Mouse (Mus musculus) heart, postnatal 25 days (tissue): ENCODE data around the gene Adora1. TPM values are rescaled to one million over a fixed set of nuclear protein-coding genes. Genes with fewer than 3 reads are reported as not detected.

Experiments used
- DNase-seq: peaks from one replicate; pipeline ENCODE4 v3.0.0; 2022; ENCODE audit warnings: low spot score
- intact Hi-C: fragments of 180-260 bp; cut with DNase I; formaldehyde crosslinking; loops from one replicate; pipeline ENCODE4 v1.15.1; 2025
- total RNA-seq, 2 experiments: library from RNA; stranded (reverse); gene quantifications; 2 replicates each; pipeline ENCODE4 v1.2.3; 2021

Gene Adora1
- total RNA-seq, 2 experiments from 2014 or later: 15.5 to 20.5 TPM

DNA sequence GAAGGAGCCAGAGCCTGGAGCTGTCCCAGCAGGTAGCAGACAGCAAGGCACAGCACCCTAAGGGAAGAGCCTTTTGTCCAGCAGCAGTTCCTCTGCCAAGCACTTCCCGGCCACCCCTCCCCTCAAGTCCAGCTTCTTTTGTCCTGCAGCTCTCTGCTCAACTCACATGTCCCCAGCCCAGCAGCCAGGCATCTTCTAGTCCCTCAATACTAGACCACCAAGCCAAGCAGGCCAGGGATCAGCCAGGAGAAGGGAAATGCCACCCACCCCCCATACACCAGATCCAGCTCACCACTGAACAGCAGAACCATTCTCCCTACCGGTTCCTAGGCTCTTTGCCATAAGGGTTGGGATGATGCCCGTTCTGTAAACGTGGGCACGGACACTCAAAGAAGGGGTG lies 15.6 kb downstream of the Adora1 start:
- no peak for DNase-seq
- intact Hi-C loops: no loop called here

DNA sequence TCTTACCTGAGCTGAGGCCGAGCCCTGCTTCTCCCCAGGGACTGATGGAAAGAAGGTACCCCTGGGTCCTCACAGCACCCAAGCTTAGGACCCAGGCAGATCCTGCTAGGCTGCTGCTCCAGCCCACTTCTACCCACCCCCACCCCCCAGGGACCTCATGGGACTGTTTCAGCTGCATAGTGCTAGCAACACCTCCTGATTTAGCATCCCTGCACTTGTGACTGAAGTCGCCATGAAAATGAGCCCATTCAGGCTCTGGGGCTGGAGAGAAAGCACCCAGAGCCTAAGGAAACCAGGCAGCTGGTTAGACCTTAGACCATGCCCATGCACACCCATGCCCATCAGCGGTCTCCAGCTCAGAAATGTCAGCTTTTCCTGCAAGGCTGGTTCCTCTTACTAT lies 17.3 kb downstream of the Adora1 start:
- intact Hi-C loops: no loop called here
- DNase-seq: no peak

DNA sequence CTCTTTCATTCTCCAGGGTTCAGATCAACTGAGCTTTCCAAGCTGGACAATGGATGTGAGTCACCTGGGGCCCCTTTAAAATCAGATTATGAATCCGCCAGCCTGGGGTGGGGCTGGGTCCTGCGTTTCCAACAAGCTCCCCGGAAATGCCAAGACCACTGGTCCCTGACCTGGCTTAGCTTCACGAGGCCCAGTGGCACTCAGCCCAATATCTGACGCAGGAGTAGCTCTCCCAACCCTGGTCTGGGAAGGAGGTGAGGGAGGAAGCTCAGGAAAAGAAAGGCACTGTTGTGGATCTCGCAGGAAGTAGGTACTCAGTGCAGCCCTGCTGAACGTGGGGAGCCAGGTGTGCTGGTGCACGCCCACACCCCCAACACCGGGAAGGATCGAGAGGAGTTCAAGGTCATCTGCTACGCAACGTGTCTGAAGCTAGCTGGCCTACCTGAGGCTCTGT lies 18.2 kb downstream of the Adora1 start:
- intact Hi-C loops: no loop called here
- DNase-seq: no peak

DNA sequence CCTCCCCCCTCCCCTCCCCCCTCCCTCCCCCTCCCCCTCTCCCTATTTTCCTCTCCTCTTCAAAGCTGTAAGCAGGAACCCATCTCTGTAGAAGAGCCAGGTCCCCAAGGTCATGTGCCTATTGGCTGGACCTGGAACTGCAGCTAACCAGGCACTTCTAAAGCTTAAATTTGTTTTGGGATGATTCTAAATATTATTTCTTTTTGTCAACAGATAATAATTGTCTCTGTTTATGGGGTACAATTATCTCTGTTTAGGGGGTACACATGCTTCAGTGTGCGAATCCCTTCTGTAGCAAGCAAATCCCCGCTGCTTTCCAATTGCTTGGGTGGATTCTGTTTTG lies 18.6 kb downstream of the Adora1 start:
- DNase-seq: no peak
- intact Hi-C loops: no loop called here

DNA sequence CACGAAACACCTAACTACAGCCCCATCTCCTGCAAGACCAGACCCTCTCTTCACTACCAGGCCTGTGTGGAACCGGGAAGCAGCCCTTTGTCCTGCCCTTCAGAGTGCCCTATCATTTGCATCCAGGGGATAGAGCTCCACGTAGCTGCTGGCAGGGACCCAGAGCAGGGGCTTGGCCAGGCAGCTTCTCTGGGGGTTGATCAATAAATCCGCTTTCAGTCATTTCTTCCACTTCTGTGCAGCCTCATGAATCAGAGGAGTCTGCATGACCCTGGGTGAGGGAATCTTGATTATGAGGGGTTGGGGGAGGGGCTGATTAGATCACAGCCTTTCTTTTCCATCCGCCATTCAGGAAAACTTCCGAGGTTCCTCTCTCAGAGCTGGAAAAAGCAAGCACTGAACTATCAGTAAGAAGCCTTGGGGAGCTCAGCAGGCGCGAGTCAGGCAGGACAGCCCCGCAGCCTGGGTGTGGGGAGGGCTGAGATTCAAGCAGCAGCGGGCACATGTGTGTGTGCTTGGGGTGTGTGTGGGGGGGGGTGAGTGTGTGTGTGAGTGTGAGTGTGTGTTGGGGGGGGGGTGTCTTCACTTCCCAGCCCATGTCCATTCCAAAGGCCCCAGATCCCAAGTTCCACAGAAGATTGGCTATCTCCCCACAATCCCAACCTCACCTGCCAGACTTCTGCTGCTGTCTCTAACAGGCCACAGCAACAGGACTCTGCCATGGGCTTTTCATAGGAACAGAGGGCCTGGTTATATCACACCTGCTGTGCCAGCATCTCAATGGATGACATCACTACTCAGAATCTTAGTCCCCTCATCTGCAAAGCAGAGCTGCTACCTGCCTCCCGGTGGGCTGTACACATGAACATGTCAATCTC lies 19.2 kb downstream of the Adora1 start:
- intact Hi-C loops: no loop called here
- DNase-seq: no peak

DNA sequence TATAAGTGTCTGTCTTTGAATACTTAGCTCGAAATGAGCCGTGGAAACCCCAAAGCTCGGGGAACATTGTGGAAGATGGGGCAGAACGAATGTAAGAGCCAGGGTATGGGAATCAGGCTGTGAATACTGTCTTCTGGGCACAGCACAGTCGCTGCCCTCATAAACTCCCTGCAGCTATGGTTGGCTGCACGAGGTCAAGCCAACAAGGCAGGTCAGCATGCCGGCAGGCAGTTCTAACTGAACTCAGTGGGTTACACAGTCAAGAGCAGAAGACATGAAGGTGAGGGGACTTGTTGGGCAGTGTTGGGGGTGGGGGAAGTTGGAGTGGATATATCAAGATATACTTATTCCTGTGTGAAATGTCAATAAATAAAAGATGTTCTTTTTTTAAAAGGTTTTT lies 20.2 kb downstream of the Adora1 start:
- no peak for DNase-seq
- intact Hi-C loops: no loop called here

DNA sequence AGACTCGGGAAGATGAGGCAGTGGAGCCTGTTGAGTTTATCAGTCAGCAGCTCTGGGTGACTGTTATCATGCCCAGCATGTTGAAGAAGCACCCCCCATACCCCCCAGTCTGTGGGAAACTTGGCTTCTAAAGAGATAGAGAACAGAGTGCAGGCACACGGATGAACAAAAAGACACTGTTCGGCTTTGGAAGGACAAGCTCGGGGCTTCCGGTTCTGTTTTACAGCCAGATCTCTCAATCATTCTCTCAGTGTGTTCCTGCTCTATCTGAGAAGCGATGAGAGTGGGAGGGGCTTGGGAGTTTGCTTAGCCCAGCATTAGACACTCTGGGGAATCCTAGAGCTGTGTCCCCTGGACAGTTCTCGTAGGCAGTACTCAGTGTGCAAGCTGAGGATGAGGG lies 21.8 kb downstream of the Adora1 start:
- intact Hi-C loops: no loop called here
- no peak for DNase-seq

DNA sequence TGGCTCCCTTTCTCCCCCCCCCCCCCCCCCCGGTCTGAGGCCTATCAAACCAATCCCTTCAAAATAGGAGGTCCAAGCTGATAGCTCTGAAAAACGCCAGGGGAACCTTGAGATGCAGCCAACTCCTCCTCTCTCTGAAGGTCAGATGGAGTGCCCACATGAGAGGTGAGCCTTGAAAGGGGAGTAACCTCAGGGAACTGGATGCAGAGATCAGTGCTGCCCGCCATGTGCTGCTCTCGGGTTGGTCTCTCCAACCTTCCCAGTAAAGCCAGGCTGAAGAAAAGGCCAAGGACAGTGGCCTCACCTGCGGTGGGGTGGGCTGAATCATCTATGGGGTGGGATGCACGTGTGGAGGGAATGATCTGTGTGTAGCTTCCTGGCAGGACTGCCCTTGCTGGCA lies 22.9 kb downstream of the Adora1 start:
- DNase-seq: no peak
- intact Hi-C loops: no loop called here

DNA sequence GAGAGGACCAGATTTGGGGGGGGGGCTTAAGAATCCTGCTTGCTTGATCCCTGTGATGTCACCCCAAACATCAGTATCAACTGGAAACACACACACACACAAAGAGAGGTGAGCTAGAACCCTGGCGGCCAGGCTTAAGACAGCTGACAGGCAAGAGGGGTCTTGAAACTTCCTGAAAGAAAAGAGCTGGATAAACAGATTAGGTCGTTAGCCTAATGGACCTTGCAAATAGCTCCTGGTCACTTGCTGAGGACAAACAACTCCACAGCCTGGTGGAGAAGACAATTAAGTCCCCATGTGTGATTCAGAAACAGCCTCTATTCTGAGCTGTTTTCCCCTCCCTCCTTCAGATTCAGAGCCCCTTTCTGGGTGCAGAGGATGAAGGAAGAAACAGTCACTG lies 23.6 kb downstream of the Adora1 start:
- DNase-seq: no peak
- intact Hi-C loops: no loop called here

DNA sequence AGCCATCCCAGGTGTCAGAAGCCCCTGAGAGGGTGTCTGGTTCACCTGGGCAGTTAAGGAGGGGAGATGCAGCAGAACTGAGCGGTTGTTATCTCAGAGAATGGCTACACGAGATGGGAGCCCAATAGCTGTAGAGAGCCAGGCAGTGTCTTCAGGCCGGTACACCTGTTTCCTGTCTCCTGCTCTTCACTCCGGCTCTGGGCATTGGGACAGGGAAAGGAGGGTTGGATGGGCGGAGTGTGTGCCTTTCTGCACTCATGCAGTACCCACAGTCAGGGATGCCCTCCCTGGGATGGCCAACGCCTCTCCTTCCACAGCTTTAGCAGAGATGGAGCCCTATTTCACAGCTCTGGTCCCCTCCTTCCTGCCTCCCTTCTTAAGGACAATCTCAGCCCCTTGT lies 24.2 kb downstream of the Adora1 start:
- intact Hi-C loops: no loop called here

DNA sequence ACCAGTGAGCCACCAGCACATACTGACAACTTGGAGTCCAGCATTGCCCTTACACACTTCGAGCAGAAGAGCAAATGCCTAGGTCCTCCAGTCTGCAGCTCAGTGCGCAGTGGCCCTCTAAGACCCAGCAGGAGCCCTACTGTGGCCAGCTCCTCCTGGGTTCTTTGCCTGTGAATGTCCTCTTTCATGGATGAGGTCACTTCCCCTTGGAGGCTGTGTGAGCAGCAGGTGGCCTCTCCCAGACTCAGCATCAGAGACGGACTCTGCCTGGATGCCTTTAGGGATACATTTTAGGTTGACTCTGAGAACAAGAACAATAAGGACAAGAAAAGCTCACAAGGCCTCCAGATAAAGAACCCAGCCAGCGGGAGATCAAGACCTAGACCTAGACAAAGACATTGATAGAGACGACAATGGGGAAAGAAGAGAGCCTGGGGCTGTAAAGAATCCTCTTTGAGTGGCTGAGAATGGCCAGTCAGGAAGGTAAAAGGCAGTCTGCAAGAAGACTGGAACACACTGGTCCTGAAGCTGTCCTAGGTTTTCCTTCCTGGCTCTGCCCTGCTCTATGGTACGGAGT lies 25.0 kb downstream of the Adora1 start:
- DNase-seq: no peak
- intact Hi-C loops: no loop called here

More for the DNA sequence above, 24.2 kb downstream of the Adora1 start:
- DNase-seq: no peak

DNA sequence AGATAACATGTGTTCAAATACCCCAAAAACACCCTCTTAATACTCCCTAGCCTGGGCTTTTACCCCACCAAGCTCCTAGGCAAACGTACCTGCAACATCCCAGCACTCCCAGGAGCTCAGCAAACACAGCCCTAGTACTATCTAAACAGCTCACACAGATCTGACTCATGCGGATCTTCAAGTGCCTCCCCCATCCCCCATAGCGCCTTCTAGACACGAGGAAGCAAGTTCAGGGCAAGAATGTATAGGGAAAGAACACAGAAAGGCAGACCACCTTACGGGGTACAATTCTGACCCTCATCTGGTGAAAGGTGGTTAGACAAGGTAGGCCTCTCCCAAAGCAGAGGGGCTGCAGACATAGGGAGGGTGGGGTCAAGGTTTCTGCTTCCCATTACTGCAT lies 29.1 kb downstream of the Adora1 start:
- intact Hi-C loops: no loop called here
- DNase-seq: no peak

DNA sequence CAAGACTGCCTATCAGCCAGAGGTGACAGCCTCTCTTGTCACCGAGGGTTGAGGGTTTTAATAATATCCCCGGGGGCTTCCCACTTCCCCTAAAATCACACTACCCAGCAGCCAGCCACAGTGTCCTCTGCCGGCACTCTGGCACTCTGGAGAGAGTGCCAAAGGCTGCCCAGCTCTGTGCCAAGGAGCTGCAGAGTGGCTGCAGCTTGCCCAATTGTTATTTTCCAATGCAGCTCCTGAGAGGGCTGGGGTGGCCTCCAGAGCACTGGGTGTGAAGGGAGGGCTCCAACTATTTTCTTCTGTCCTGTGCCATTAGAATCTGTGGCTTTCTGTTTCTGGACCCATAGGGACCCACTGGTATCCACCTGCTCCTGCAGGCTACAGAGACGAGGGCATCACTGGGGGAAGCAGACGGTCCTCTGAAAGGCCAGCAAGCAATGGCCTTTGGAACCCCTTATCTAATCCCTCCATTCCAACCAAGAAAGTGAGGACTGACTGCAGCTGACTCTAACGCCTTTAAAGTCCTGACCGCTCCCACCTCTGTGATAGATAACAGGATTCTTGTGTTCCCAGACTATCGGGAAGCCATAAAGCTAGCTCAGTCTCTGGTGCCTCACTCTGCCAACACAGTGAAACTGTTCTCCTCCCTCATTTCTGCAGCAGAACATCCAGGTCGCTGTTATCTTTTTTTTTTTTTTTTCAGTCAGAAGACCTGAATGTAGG lies 29.8 kb downstream of the Adora1 start:
- no peak for DNase-seq
- intact Hi-C loops: no loop called here

DNA sequence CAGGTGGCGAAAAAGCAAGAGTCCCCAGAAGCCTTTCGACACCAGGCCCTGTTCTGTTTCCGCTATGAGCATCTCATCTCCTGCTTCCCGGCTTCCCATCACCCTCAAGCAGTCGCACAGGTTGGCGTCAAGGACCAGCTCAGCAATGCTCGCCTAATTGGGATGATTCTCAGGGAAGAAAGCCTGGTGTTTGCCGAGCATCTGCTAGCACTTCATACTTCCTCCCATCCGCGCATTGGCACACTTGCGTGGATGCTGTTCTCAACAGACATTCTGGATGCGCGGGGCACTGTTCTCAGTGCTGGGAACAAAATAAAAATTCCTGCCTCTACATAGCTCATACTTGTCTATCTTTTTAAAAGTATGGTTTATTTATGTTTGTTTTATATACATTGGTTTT lies 31.0 kb downstream of the Adora1 start:
- intact Hi-C loops: no loop called here

DNA sequence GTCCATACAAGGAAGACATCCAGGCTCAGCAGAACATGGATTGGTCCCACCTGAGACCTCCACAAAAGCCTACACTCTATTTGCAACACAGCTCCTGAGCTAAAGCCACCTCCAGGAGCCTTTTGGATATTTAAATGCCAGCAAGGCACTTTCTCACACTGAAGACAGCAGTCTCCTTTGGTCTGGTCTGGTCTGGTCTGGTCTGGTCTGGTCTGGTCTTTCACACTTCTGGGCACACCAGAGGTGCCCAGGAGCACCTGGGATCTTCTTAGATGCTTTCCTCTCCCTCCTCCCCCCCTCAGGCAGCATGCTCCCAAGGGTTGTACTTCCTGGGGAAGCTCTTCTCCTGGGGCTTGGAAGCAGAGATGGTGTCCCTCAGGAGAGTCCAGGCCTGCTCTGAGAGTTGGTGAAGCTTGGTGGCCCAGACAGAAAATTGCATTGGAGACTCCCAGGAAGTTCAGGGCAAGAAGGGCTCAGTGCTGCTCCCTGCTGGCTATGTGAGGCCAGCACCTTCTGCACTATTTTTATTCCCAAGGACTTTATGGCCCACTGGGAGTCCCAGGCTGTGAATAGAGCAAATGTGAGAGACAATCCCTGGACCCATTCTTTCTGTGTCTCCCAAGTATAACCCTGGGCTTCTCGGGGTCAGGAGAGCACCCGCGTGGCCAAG lies 33.3 kb downstream of the Adora1 start:
- no peak for DNase-seq
- intact Hi-C loops: no loop called here

More for the DNA sequence above, 31.0 kb downstream of the Adora1 start:
- DNase-seq: no peak

DNA sequence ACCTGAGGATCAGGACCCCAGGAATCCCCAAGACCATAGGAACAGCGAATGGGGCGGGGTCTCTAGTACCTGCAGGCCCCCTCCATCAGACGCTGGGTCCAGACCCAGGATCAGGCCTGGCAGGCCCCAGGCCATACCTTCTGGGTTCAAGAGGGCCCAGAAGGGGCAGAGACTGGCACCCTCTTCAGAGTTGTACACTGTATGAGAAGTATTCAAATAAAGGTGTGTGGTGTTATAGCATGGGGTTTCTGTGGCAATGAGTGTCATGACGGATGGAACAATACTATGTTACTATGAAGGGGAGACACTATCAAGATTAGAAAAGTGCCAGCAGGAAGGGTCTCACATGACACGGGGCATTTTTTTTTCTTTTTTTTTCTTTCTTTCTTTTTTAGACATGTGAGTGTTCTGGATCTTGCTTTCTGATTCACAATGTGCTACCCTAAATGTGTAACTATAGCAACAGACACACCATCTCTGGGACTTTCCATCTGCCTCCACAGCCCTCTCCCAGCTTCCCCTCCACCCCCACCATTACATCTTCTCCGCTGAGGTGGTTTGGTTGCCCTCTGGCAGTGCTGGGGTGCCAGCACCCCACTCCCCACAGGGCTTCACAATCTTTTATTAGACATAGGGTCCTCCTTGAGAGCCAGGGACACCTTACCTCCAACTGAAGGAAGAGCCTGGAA lies 34.1 kb downstream of the Adora1 start:
- DNase-seq: no peak
- intact Hi-C loops: no loop called here

DNA sequence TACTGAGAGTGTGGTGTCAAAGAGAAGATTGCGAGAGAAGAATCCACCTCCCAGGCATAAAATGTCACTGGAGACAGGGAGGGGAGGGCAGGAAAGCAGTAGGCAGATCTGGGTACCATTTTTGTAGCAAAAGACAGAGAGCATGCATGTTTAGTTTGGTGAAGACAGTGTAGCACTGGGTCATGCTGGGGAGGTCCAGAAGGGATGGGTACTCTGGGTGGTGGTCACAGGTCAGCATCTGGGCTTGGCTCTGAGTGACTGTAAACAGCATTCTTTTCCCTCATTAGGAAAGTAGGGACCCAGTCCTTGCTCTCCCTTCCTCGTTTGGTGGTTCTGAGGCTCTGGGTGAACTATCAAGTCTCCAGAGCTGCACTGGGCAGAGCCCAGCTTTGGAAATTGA lies 34.8 kb downstream of the Adora1 start:
- no peak for DNase-seq

DNA sequence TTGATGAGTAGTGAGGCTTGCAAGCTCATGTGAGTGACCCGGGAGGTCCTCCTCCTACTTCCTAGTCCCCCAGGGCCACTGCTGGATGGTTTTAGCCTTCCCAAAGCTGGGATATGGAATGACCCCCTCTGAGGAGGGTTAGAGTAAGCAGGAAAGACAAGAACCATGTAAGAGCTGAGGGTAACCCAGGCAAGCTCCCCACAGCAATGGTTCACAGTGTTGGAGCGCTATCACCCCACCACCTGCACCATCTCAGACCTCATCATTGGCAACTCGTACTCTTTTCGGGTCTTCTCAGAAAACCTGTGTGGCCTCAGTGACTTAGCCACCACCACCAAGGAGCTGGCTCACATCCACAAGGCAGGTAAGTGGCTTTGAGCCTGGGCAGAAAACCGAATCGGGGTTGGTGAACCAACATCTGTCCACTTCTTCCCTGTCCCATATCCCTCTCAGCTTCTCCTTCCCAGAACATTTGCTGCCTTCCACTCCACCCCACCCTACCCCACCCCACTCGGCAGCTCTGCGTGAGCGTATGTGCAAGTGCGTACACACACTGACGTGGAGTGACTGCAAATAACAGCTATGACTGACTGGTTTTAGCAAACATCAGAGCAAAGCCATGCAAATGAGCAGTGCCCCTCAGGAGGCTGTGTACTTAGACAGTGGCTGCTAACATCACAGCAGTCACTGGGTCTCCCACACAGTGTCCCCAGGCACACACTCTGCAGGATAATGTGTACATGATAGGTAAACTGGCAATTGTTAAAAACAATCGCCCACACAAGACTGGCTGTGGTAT lies 36.8 kb downstream of the Adora1 start:
- intact Hi-C loops: loop anchor here (5.0 kb wide), 1 partner anchor 124 kb away; no protein-coding TSS in a partner anchor
- no peak for DNase-seq

More for the DNA sequence above, 34.8 kb downstream of the Adora1 start:
- intact Hi-C loops: no loop called here
